Mouse (Mus musculus) limb, embryonic 14.5 days (tissue): Measurements from ENCODE around the gene Ank3. TPM values are rescaled to one million over a fixed set of nuclear protein-coding genes. Genes with fewer than 3 reads are reported as not detected.
A peak's percentile ranks its signal among the peaks of the same experiment; 100 is the strongest.

Source experiments
- ATAC-seq: fragments of 200-750 bp; cut with Nextera tagmentation; 2 replicates; pipeline ENCODE4 v1.8.0; 2017; ENCODE audit warnings: low read depth, moderate number of reproducible peaks, moderate TSS enrichment; ENCODE audit not compliant: low FRiP score
- DNase-seq: peaks from one replicate; pipeline ENCODE4 v3.0.0-alpha.2; 2015; ENCODE audit warnings: low spot score
- H3K27ac ChIP-seq: fragments of 300-500 bp; sonication (generic); replicated peaks from 2 replicates; pipeline ENCODE4 v1.5.1; 2014; ENCODE audit warnings: low read depth, mild to moderate bottlenecking, low read length, moderate library complexity, mixed read lengths
- H3K27me3 ChIP-seq: fragments of 300-500 bp; sonication (generic); 2 replicates; pipeline ENCODE4 v1.6.1; 2014; ENCODE audit warnings: low read length, mixed read lengths; ENCODE audit not compliant: control insufficient read depth, insufficient read depth
- H3K36me3 ChIP-seq: fragments of 300-500 bp; sonication (generic); 2 replicates; pipeline ENCODE4 v1.6.1; 2014; ENCODE audit warnings: mild to moderate bottlenecking, low read length, moderate library complexity, mixed read lengths; ENCODE audit not compliant: control insufficient read depth, insufficient read depth
- H3K4me1 ChIP-seq: fragments of 300-500 bp; sonication (generic); 2 replicates; pipeline ENCODE4 v1.6.1; 2014; ENCODE audit warnings: antibody characterized with exemption, low read length, mixed read lengths; ENCODE audit not compliant: control insufficient read depth, insufficient read depth
- H3K4me2 ChIP-seq: fragments of 300-500 bp; sonication (generic); replicated peaks from 2 replicates; pipeline ENCODE4 v1.6.1; 2014; ENCODE audit warnings: low read depth, mild to moderate bottlenecking, low read length, moderate library complexity; ENCODE audit not compliant: severe bottlenecking
- H3K4me3 ChIP-seq: fragments of 300-500 bp; sonication (generic); replicated peaks from 2 replicates; pipeline ENCODE4 v1.5.1; 2014; ENCODE audit warnings: low read length
- H3K9ac ChIP-seq: fragments of 300-500 bp; sonication (generic); 2 replicates; pipeline ENCODE4 v1.6.1; 2014; ENCODE audit warnings: mild to moderate bottlenecking, low read depth, low read length, moderate library complexity; ENCODE audit not compliant: severe bottlenecking
- H3K9me3 ChIP-seq: fragments of 300-500 bp; sonication (generic); 2 replicates; pipeline ENCODE4 v1.6.1; 2016; ENCODE audit warnings: low read length; ENCODE audit not compliant: control insufficient read depth
- POLR2A ChIP-seq: fragments of 200-500 bp; IDR thresholded peaks from 2 replicates; pipeline ENCODE4 v1.8.0; 2012; ENCODE audit warnings: inconsistent platforms, mild to moderate bottlenecking, moderate library complexity, borderline replicate concordance; ENCODE audit not compliant: insufficient read depth, insufficient read length; ENCODE audit errors: extremely low read depth
- WGBS: fragments of 180-500 bp; shearing (Covaris S2); extraction: QIAGEN DNeasy Blood & Tissue Kit; methylation state at CpG from one replicate; pipeline ENCODE4 v1.1.7; 2014; 5-methylcytosine and 5-hydroxymethylcytosine counted together
- polyA plus RNA-seq, 2 experiments: library from polyadenylated mRNA; depleted of rRNA in 1 of 2; stranded (reverse) in 1 of 2; unstranded in 1 of 2; fragments of >200 nt; fragmentation: Nextera tagmentation in 1 of 2; extraction: Ambion mirVana in 1 of 2; gene quantifications; 2 replicates each; pipeline versions ENCODE4 v1.2.1 to v1.2.3; 2012 to 2014

Gene Ank3
- polyA plus RNA-seq, 2 experiments, result 14.8 to 25.2 TPM

DNA sequence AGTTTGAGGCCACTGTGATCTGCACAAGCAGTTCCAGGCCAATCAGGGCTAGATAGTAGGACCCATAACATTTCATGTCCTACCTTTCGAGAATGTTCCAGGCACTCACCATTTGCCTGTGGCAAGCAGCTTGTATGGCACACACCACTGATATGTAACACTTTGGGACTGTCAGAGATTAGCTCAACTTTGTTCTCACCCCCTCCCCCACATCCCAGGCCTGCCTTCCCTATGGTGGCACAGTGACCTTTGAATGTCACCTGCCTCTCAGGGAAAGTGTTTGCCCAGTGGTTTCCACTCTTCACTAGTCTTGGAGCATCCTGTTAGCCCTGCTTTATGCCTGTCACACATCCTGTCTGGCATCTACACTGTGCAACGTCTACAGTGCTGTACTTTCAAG, 430.2 kb downstream of the Ank3 start:
- Histone ChIP-seq H3K9ac (no peak overlapping the region), H3K4me3 (no peak overlapping the region), H3K4me1 (no peaks in the 10 kb centered on the region), H3K27ac (no peak overlapping the region), H3K27me3 (no peaks in the 10 kb centered on the region), H3K4me2 (no peak overlapping the region), H3K9me3 (no peaks in the 10 kb centered on the region), H3K36me3 (no peaks in the 10 kb centered on the region)
- WGBS, result 68% methylated on average over 2 of the region's 2 CpGs
- TF ChIP-seq POLR2A, result no peak
- ATAC-seq, result no peak
- DNase-seq, result no peak

DNA sequence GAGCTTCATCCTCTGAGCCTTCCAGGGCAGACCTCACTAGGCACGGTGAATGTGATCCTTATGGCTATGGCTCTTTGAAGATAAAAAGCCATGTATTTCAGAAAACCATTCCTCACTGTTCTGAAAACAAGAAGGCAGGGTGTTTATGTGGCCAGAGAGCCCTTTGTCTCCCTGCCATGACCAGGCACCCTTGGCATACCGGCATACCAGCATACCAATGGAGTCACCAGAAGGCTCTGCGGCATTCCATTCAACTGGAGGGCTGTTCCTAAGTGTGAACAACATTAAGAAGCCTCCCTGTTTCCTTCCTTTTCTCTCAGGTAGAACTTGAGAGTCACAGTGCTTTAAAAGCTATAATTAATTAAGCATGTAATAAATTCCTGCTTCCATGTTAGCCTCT, 430.7 kb downstream of the Ank3 start:
- no peak overlapping the region for H3K4me2 ChIP-seq
- DNase-seq, result no peak
- H3K4me1 ChIP-seq, result no peaks in the 10 kb centered on the region
- WGBS, result 79% methylated on average over 3 of the region's 3 CpGs
- no peak overlapping the region for H3K9ac ChIP-seq
- H3K27ac ChIP-seq, result no peak overlapping the region
- no peak for TF ChIP-seq POLR2A
- no peak overlapping the region for H3K4me3 ChIP-seq
- no peaks in the 10 kb centered on the region for H3K9me3 ChIP-seq
- ATAC-seq, result no peak
- no peaks in the 10 kb centered on the region for H3K27me3 ChIP-seq
- H3K36me3 ChIP-seq, result no peaks in the 10 kb centered on the region

DNA sequence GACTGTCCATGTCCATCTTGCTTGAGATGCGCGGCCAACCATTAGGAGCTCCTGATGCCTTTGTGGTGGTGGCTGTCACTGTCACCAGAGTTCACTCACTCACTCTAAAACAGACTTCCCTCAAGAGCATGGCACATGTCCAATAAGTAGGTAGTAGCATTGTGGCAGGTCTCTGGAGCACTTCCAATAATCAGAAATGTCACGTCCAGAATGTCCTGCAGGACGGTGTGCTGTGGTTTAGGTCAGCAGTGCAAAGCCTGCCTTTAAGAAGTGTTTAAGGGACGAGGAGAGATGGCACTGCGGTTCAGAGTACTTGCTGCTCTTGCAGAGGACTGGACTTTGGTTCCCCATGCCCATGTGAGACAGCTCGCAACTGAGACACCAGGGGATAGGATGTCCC, 433.0 kb downstream of the Ank3 start:
- Histone ChIP-seq H3K4me3 (no peak overlapping the region), H3K9me3 (no peaks in the 10 kb centered on the region), H3K9ac (no peak overlapping the region), H3K4me2 (no peak overlapping the region), H3K36me3 (no peaks in the 10 kb centered on the region), H3K4me1 (0 out of 2 replicates have a peak, but pooled peaks cover 9% of the 10 kb centered on the region), H3K27me3 (no peaks in the 10 kb centered on the region), H3K27ac (no peak overlapping the region)
- DNase-seq (no peak), ATAC-seq (no peak)
- WGBS, result 89% methylated on average over 7 of the region's 7 CpGs
- TF ChIP-seq POLR2A, result no peak

DNA sequence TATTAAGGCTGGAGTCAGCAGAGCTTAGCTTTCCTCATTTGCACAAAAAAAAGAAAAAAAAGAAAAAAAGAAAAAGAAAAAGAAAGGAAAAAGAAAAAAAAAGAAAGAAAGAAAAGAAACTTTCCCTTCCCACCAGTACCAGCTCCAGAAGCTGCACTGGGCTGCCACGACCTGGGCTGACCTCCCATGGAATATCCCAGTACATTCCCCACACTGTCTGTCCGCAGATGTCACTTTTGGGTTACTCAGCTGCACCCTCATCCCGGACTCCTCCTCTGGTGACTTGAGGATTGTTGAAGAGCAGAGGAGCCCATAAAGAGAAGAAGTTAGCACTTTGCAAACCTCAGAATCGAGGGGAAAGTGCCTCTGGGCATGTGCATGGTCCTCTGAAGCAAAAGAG, 433.7 kb downstream of the Ank3 start:
- TF ChIP-seq POLR2A, result no peak
- Histone ChIP-seq H3K4me2 (no peak overlapping the region), H3K4me3 (no peak overlapping the region), H3K27me3 (no peaks in the 10 kb centered on the region), H3K9ac (no peak overlapping the region), H3K4me1 (0 out of 2 replicates have a peak, but pooled peaks cover 9% of the 10 kb centered on the region), H3K9me3 (no peaks in the 10 kb centered on the region), H3K27ac (no peak overlapping the region), H3K36me3 (no peaks in the 10 kb centered on the region)
- 75% methylated on average over 4 of the region's 4 CpGs for WGBS
- DNase-seq (no peak), ATAC-seq (no peak)

DNA sequence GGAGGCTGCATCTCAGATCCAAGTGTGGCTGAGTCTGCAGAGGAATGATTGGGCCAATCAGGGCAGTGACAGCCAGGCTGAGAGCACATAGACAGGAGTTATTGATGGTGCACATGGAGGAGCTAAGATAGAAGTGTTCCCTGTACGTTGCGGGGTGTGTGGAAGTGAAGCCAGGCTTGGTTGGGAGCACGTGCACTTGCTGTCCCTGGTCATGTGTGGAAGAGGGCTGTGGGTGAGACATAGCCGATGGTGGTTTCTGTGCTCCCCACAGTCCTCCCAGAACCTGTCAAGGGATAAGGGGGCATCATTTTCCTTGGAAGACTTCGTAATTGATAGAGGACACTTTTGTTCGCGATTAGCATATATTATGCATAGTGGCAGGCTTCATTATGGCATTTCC, 434.2 kb downstream of the Ank3 start:
- WGBS, result 93% methylated on average over 7 of the region's 7 CpGs
- ATAC-seq (no peak), DNase-seq (no peak)
- TF ChIP-seq POLR2A, result no peak
- no peak overlapping the region for H3K4me2 ChIP-seq
- H3K4me1 ChIP-seq, result 0 out of 2 replicates have a peak, but pooled peaks cover 9% of the 10 kb centered on the region
- no peak overlapping the region for H3K4me3 ChIP-seq
- no peaks in the 10 kb centered on the region for H3K36me3 ChIP-seq
- no peaks in the 10 kb centered on the region for H3K9me3 ChIP-seq
- H3K9ac ChIP-seq, result no peak overlapping the region
- H3K27ac ChIP-seq, result no peak overlapping the region
- no peaks in the 10 kb centered on the region for H3K27me3 ChIP-seq

DNA sequence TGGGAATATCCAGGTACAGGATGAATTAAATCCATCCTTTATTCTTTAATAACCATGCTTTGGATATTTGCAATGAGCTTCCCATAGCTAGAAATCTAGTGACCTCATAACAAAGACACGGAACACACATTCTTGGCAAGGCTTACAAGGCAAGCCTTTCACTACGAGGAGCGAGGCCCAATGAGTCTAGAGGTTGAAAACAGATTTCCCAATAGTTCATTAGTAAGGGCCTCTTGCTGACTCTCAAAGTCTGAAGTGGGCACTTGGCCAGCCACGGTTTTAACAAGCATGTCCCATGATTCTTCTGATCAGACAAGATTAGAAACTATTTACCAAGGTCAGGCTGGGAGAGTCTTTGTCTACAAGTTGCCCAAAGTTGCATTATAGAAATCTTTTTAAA, 436.1 kb downstream of the Ank3 start:
- DNase-seq (peak; percentile 80), ATAC-seq (peak; percentile 68; the same call in 1 of the 2 replicates)
- no peak for TF ChIP-seq POLR2A
- Histone ChIP-seq H3K27ac (peak overlapping the region; percentile 3; the same call in 1 of the 2 replicates), H3K4me2 (no peak overlapping the region), H3K36me3 (no peaks in the 10 kb centered on the region), H3K4me3 (no peak overlapping the region), H3K9ac (no peak overlapping the region), H3K27me3 (no peaks in the 10 kb centered on the region), H3K4me1 (0 out of 2 replicates have a peak, but pooled peaks cover 13% of the 10 kb centered on the region), H3K9me3 (no peaks in the 10 kb centered on the region)
- WGBS, result 28% methylated on average over 4 of the region's 4 CpGs
